Mouse (Mus musculus) liver, embryonic 14.5 days (tissue): ENCODE data around the gene Mrps23.

Experiments used
- CTCF ChIP-seq: IDR thresholded peaks from 2 replicates; pipeline ENCODE4 v1.5.1; 2016; ENCODE audit warnings: antibody characterized with exemption, low read depth, control low read depth
- EP300 ChIP-seq: IDR thresholded peaks from 2 replicates; pipeline ENCODE4 v1.6.1; 2016; ENCODE audit warnings: antibody characterized with exemption, low read depth

DNA sequence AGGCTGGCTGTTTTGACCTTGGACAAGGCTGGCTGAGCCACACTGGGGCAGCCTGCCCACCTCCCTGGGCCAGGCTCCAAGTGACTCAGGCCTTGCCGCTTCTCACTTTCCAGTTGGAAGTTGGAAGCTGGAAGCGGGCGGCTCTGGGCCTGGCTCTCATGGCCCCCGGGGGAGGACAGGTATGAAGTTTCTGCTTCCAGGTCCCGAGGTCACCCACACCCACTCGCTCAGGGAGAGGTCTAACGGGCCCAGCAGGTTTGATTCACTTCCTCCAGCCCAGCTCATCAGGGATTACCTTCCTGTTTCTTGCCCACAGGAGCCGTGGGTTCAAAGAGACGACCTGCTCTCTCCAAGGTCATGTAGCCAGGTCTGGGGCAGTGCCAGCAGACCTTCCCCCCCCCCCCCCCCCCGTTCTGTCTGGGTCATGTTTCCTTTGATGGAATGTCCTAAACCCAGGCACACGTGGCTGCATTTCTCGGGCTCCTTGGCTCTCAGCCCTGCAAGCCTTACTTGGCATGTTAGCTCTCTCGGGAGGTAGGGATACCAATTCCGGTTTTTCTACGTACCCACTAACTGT, 39.3 kb upstream of the Mrps23 start:
- TF ChIP-seq CTCF (no peak), EP300 (no peak)
